Mouse (Mus musculus) limb, embryonic 13.5 days (tissue): Measurements from ENCODE around the gene Myo3b. TPM values are rescaled to one million over a fixed set of nuclear protein-coding genes. Genes with fewer than 3 reads are reported as not detected.
"Not testable (repeated sequence)": the region's sequence is repeated elsewhere in the genome, so short reads cannot be mapped to it uniquely, and the experiment has no call there.

Source experiments
- ATAC-seq: fragments of 200-750 bp; cut with Nextera tagmentation; 2 replicates; pipeline ENCODE4 v1.8.0; 2017; ENCODE audit warnings: low read depth, moderate number of reproducible peaks, moderate TSS enrichment; ENCODE audit not compliant: low FRiP score
- H3K27ac ChIP-seq: fragments of 300-500 bp; sonication (generic); 2 replicates; pipeline ENCODE4 v1.5.1; 2015; ENCODE audit warnings: inconsistent platforms, mild to moderate bottlenecking, moderate library complexity
- H3K27me3 ChIP-seq: fragments of 300-500 bp; sonication (generic); 2 replicates; pipeline ENCODE4 v1.6.1; 2015; ENCODE audit warnings: mild to moderate bottlenecking, inconsistent platforms
- H3K36me3 ChIP-seq: fragments of 300-500 bp; sonication (generic); 2 replicates; pipeline ENCODE4 v1.6.1; 2015; ENCODE audit warnings: inconsistent platforms, mild to moderate bottlenecking, moderate library complexity
- H3K4me1 ChIP-seq: fragments of 300-500 bp; sonication (generic); 2 replicates; pipeline ENCODE4 v1.6.1; 2015; ENCODE audit warnings: inconsistent platforms
- H3K4me2 ChIP-seq: fragments of 300-500 bp; sonication (generic); replicated peaks from 2 replicates; pipeline ENCODE4 v1.6.1; 2015; ENCODE audit warnings: inconsistent platforms, mild to moderate bottlenecking, moderate library complexity
- H3K4me3 ChIP-seq: fragments of 300-500 bp; sonication (generic); 2 replicates; pipeline ENCODE4 v1.5.1; 2015; ENCODE audit warnings: moderate library complexity, mild to moderate bottlenecking, inconsistent platforms
- H3K9ac ChIP-seq: fragments of 300-500 bp; sonication (generic); 2 replicates; pipeline ENCODE4 v1.6.1; 2015; ENCODE audit warnings: mild to moderate bottlenecking, inconsistent platforms
- H3K9me3 ChIP-seq: fragments of 300-500 bp; sonication (generic); 2 replicates; pipeline ENCODE4 v1.6.1; 2016; ENCODE audit warnings: inconsistent platforms
- WGBS: fragments of 180-500 bp; shearing (Covaris S2); methylation state at CpG from one replicate; pipeline ENCODE4 v1.1.7; 2015; 5-methylcytosine and 5-hydroxymethylcytosine counted together
- polyA plus RNA-seq: library from polyadenylated mRNA; unstranded; fragments of >200 nt; fragmentation: Nextera tagmentation; extraction: Ambion mirVana; gene quantifications from 2 replicates; pipeline ENCODE4 v1.2.1, GENCODE M21; 2015

The Myo3b gene
- polyA plus RNA-seq, result 0.04 TPM in 1 of 2 replicates, not detected in the other

GRCm38 (mm10) chr2:70038752-70039151, at the start of gene Myo3b:
Gene Myo3b, plus strand, starts transcription at chr2:70039126.
- Histone ChIP-seq H3K4me2 (no peak within 1 kb of the TSS), H3K27me3 (no peaks in the 10 kb centered on the region), H3K4me1 (peaks cover 8% of the 10 kb centered on the region), H3K9me3 (no peaks in the 10 kb centered on the region), H3K9ac (no peak within 1 kb of the TSS), H3K36me3 (no peaks in the 10 kb centered on the region), H3K27ac (no peak within 1 kb of the TSS), H3K4me3 (no peak within 1 kb of the TSS)
- ATAC-seq, result no peak
- WGBS, result 25% methylated on average over 7 of the region's 7 CpGs

GRCm38 (mm10) chr2:69989224-69989623, 49.7 kb upstream of the Myo3b start:
- H3K27ac ChIP-seq, result no peak overlapping the region
- 92% methylated on average over 6 of the region's 6 CpGs for WGBS
- H3K9ac ChIP-seq, result no peak overlapping the region

GRCm38 (mm10) chr2:69990647-69991046, 48.3 kb upstream of the Myo3b start:
- Histone ChIP-seq H3K9me3 (no peaks in the 10 kb centered on the region), H3K27ac (no peak overlapping the region), H3K4me1 (no peaks in the 10 kb centered on the region), H3K27me3 (no peaks in the 10 kb centered on the region), H3K4me3 (no peak overlapping the region), H3K9ac (no peak overlapping the region), H3K36me3 (peaks cover 48% of the 10 kb centered on the region), H3K4me2 (no peak overlapping the region)
- ATAC-seq, result no peak
- 64% methylated on average over 2 of the region's 2 CpGs for WGBS

More at GRCm38 (mm10) chr2:69989224-69989623, 49.7 kb upstream of the Myo3b start:
- ATAC-seq, result no peak
- no peaks in the 10 kb centered on the region for H3K9me3 ChIP-seq
- no peaks in the 10 kb centered on the region for H3K27me3 ChIP-seq
- H3K4me2 ChIP-seq, result no peak overlapping the region
- no peak overlapping the region for H3K4me3 ChIP-seq
- no peaks in the 10 kb centered on the region for H3K4me1 ChIP-seq
- peaks cover 46% of the 10 kb centered on the region for H3K36me3 ChIP-seq

GRCm38 (mm10) chr2:69994082-69994736, 44.7 kb upstream of the Myo3b start:
- H3K4me1 ChIP-seq, ATAC-seq, H3K27ac ChIP-seq, H3K4me2 ChIP-seq, H3K9ac ChIP-seq, H3K4me3 ChIP-seq, H3K27me3 ChIP-seq, H3K9me3 ChIP-seq: not testable (repeated sequence)
- WGBS, result 81% methylated on average over 3 of the region's 3 CpGs
- peaks cover 64% of the 10 kb centered on the region for H3K36me3 ChIP-seq

- Histone ChIP-seq H3K9me3 (no peaks in the 10 kb centered on the region), H3K36me3 (peaks cover 59% of the 10 kb centered on the region), H3K4me2 (no peak overlapping the region), H3K27ac (no peak overlapping the region), H3K4me3 (no peak overlapping the region), H3K4me1 (no peaks in the 10 kb centered on the region), H3K27me3 (no peaks in the 10 kb centered on the region), H3K9ac (no peak overlapping the region)
- 45% methylated on average over 2 of the region's 2 CpGs for WGBS
- no peak for ATAC-seq
Measured at GRCm38 (mm10) chr2:69994779-69995178, 44.1 kb upstream of the Myo3b start.

- Histone ChIP-seq H3K4me1 (no peaks in the 10 kb centered on the region), H3K9me3 (no peaks in the 10 kb centered on the region), H3K27me3 (no peaks in the 10 kb centered on the region), H3K27ac (no peak overlapping the region), H3K9ac (no peak overlapping the region), H3K4me2 (no peak overlapping the region), H3K4me3 (no peak overlapping the region), H3K36me3 (peaks cover 58% of the 10 kb centered on the region)
- ATAC-seq, result no peak
- WGBS, result 92% methylated on average over 7 of the region's 7 CpGs
Measured at GRCm38 (mm10) chr2:69999097-69999770, 39.7 kb upstream of the Myo3b start.

GRCm38 (mm10) chr2:70000316-70000715, 38.6 kb upstream of the Myo3b start:
- WGBS, result 88% methylated on average over 6 of the region's 6 CpGs
- H3K27ac ChIP-seq, result no peak overlapping the region
- no peak overlapping the region for H3K9ac ChIP-seq
- peaks cover 55% of the 10 kb centered on the region for H3K36me3 ChIP-seq
- H3K27me3 ChIP-seq, result no peaks in the 10 kb centered on the region
- no peaks in the 10 kb centered on the region for H3K4me1 ChIP-seq
- no peaks in the 10 kb centered on the region for H3K9me3 ChIP-seq
- no peak overlapping the region for H3K4me2 ChIP-seq
- ATAC-seq, result no peak
- no peak overlapping the region for H3K4me3 ChIP-seq

GRCm38 (mm10) chr2:70006492-70006891, 32.4 kb upstream of the Myo3b start:
- Histone ChIP-seq H3K9ac (no peak overlapping the region), H3K27me3 (no peaks in the 10 kb centered on the region), H3K36me3 (peaks cover 45% of the 10 kb centered on the region), H3K4me3 (no peak overlapping the region), H3K9me3 (no peaks in the 10 kb centered on the region), H3K4me2 (no peak overlapping the region), H3K4me1 (no peaks in the 10 kb centered on the region), H3K27ac (no peak overlapping the region)
- 93% methylated on average over 2 of the region's 2 CpGs for WGBS
- ATAC-seq, result no peak

- Histone ChIP-seq H3K9me3 (no peaks in the 10 kb centered on the region), H3K9ac (no peak overlapping the region), H3K27me3 (no peaks in the 10 kb centered on the region), H3K4me3 (no peak overlapping the region), H3K4me2 (no peak overlapping the region), H3K36me3 (peaks cover 49% of the 10 kb centered on the region), H3K4me1 (no peaks in the 10 kb centered on the region), H3K27ac (no peak overlapping the region)
- WGBS, result 97% methylated on average over 8 of the region's 8 CpGs
- ATAC-seq, result no peak
Measured at GRCm38 (mm10) chr2:70012941-70013340, 26.0 kb upstream of the Myo3b start.

- no peak for ATAC-seq
- Histone ChIP-seq H3K27me3 (no peaks in the 10 kb centered on the region), H3K4me2 (no peak overlapping the region), H3K9me3 (no peaks in the 10 kb centered on the region), H3K4me3 (no peak overlapping the region), H3K4me1 (no peaks in the 10 kb centered on the region), H3K9ac (no peak overlapping the region), H3K27ac (no peak overlapping the region), H3K36me3 (peaks cover 62% of the 10 kb centered on the region)
- WGBS, result 74% methylated on average over 6 of the region's 6 CpGs
Measured at GRCm38 (mm10) chr2:70018236-70018635, 20.7 kb upstream of the Myo3b start.

GRCm38 (mm10) chr2:70024454-70024853, 14.5 kb upstream of the Myo3b start:
- ATAC-seq, result no peak
- WGBS, result 82% methylated on average over 2 of the region's 2 CpGs

GRCm38 (mm10) chr2:70025711-70026110, 13.2 kb upstream of the Myo3b start:
- H3K27ac ChIP-seq, result no peak overlapping the region
- no peak overlapping the region for H3K4me2 ChIP-seq
- no peak for ATAC-seq
- no peak overlapping the region for H3K9ac ChIP-seq
- H3K4me3 ChIP-seq, result no peak overlapping the region
- peaks cover 36% of the 10 kb centered on the region for H3K36me3 ChIP-seq
- peaks cover 25% of the 10 kb centered on the region for H3K9me3 ChIP-seq
- no peaks in the 10 kb centered on the region for H3K4me1 ChIP-seq
- 92% methylated on average over 5 of the region's 5 CpGs for WGBS
- no peaks in the 10 kb centered on the region for H3K27me3 ChIP-seq

More at GRCm38 (mm10) chr2:70024454-70024853, 14.5 kb upstream of the Myo3b start:
- H3K27ac ChIP-seq, result no peak overlapping the region
- no peak overlapping the region for H3K4me3 ChIP-seq
- H3K9me3 ChIP-seq, result peaks cover 13% of the 10 kb centered on the region
- H3K27me3 ChIP-seq, result no peaks in the 10 kb centered on the region
- H3K9ac ChIP-seq, result no peak overlapping the region
- H3K4me1 ChIP-seq, result no peaks in the 10 kb centered on the region
- peaks cover 41% of the 10 kb centered on the region for H3K36me3 ChIP-seq
- no peak overlapping the region for H3K4me2 ChIP-seq
